Comparison of ENCODE assay signal across 9 mouse cellular contexts in genomic region chr9:64019036-64019886, GRCm38 (mm10). TPM values are rescaled to one million over a fixed set of nuclear protein-coding genes. Genes with fewer than 3 reads are reported as not detected.
DNase-seq lines count a peak whose midpoint lies in the region; ATAC-seq lines count a peak whose summit lies in the region.
"Had no signal": no experiment of that assay in that cellular context is flagged by ENCODE, and none has a peak within 500 bp of the region (broad histone marks: within the 10 kb centered on the region; RNA-seq: fewer than 3 reads in every experiment).

No protein-coding gene starts in this region.

- 2% methylated on average over 10 of the region's 10 CpGs for WGBS in heart, embryonic 11.5 days (ENCODE audit: insufficient replicate concordance)
- 7% methylated on average over 10 of the region's 10 CpGs for WGBS in hindbrain, embryonic 13.5 days
- whole genome bisulfite sequencing in midbrain, embryonic 11.5 days, result 2% methylated on average over 10 of the region's 10 CpGs

- H3K4me2 ChIP-seq in heart, embryonic 11.5 days, result peak overlapping the region; percentile 97
- H3K4me2 ChIP-seq in hindbrain, embryonic 13.5 days, result peak overlapping the region; percentile 87
- H3K4me2 ChIP-seq in midbrain, embryonic 11.5 days, result peak overlapping the region; percentile 99

- no peak for ATAC-seq in heart, embryonic 11.5 days (replicated peaks; ENCODE audit: insufficient number of reproducible peaks, low FRiP score, low TSS enrichment)
- no peak for ATAC-seq in hindbrain, embryonic 13.5 days (ENCODE audit: low FRiP score)
- no peak for ATAC-seq in midbrain, embryonic 11.5 days (ENCODE audit: low FRiP score)

- no peaks in the 10 kb centered on the region for H3K27me3 ChIP-seq in heart, embryonic 11.5 days (ENCODE audit: control insufficient read depth, insufficient read depth, low read length)
- H3K27me3 ChIP-seq in hindbrain, embryonic 13.5 days, result peaks cover 72% of the 10 kb centered on the region
- H3K27me3 ChIP-seq in midbrain, embryonic 11.5 days (ENCODE audit: control insufficient read depth, insufficient read depth, low read length), result peaks cover 2% of the 10 kb centered on the region

- DNase-seq in heart, adult 8-10 months (ENCODE audit: low spot score), result no peak
- peak; percentile 31 for DNase-seq in NIH3T3 (ENCODE audit: low read depth)
- peak; percentile 92 for DNase-seq in midbrain, embryonic 11.5 days (ENCODE audit: low spot score, missing footprints)
- no peak for DNase-seq in right cerebral cortex, postnatal 10 days (ENCODE audit: low spot score in 2 of 2)
- DNase-seq in thymus, postnatal 25 days, result no peak
- DNase-seq in left cerebral cortex, postnatal 10 days (ENCODE audit: extremely low spot score in 1 of 2, low spot score in 2 of 2), result no peak

- H3K9me3 ChIP-seq in heart, embryonic 11.5 days (replicated peaks; ENCODE audit: control insufficient read depth, low read length), result no peaks in the 10 kb centered on the region
- no peaks in the 10 kb centered on the region for H3K9me3 ChIP-seq in hindbrain, embryonic 13.5 days
- no peaks in the 10 kb centered on the region for H3K9me3 ChIP-seq in midbrain, embryonic 11.5 days (ENCODE audit: control insufficient read depth, low read length)

- H3K27ac ChIP-seq in heart, embryonic 11.5 days (ENCODE audit: low read depth, low read length), result peak overlapping the region; percentile 100
- H3K27ac ChIP-seq in hindbrain, embryonic 13.5 days, result no peak overlapping the region
- no peak overlapping the region for H3K27ac ChIP-seq in midbrain, embryonic 11.5 days (ENCODE audit: low read depth, low read length)

- H3K4me3 ChIP-seq in heart, embryonic 11.5 days (ENCODE audit: low read depth, low read length), result peak overlapping the region; percentile 98
- H3K4me3 ChIP-seq in hindbrain, embryonic 13.5 days, result peak overlapping the region; percentile 59
- H3K4me3 ChIP-seq in midbrain, embryonic 11.5 days (ENCODE audit: low read depth, low read length), result peak overlapping the region; percentile 77

- peaks cover 4% of the 10 kb centered on the region; the same call in 1 of the 2 replicates for H3K36me3 ChIP-seq in heart, embryonic 11.5 days (ENCODE audit: control insufficient read depth, insufficient read depth, low read length)
- H3K36me3 ChIP-seq in hindbrain, embryonic 13.5 days, result no peaks in the 10 kb centered on the region
- no peaks in the 10 kb centered on the region for H3K36me3 ChIP-seq in midbrain, embryonic 11.5 days (ENCODE audit: control insufficient read depth, insufficient read depth, low read length)
- H3K36me3 ChIP-seq: G1E had no signal

- H3K9ac ChIP-seq in heart, embryonic 11.5 days (ENCODE audit: low read depth, low read length), result peak overlapping the region; percentile 100
- H3K9ac ChIP-seq in hindbrain, embryonic 13.5 days, result peak overlapping the region; percentile 88
- peak overlapping the region; percentile 93 for H3K9ac ChIP-seq in midbrain, embryonic 11.5 days (ENCODE audit: low read length)

- intact Hi-C loops in left cerebral cortex, postnatal 10 days (cut with DNase I), result no loop called here

- peaks cover 38% of the 10 kb centered on the region for H3K4me1 ChIP-seq in heart, embryonic 11.5 days (ENCODE audit: control insufficient read depth, insufficient read depth, low read length)
- H3K4me1 ChIP-seq in hindbrain, embryonic 13.5 days (replicated peaks), result peaks cover 76% of the 10 kb centered on the region
- H3K4me1 ChIP-seq in midbrain, embryonic 11.5 days (ENCODE audit: control insufficient read depth, insufficient read depth, low read length), result peaks cover 55% of the 10 kb centered on the region

RNA-seq across cellular contexts. Expression of gene Smad6, which starts 2.6 kb away (rescaled TPM):
- 30.5 and 31.6 TPM in 2 replicates for polyA plus RNA-seq in heart, embryonic 11.5 days (2014; fragmentation: Nextera tagmentation; extraction: Ambion mirVana)
- total RNA-seq in heart, adult 8-10 months (2022), result 10 to 100 TPM; 10.9 to 16.5 (median 11.9) TPM
- polyA plus RNA-seq in hindbrain, embryonic 13.5 days (2015; fragmentation: Nextera tagmentation; extraction: Ambion mirVana), result 2.3 and 2.8 TPM in 2 replicates
- 3.9 and 4.0 TPM in 2 replicates for polyA plus RNA-seq in midbrain, embryonic 11.5 days (2014; fragmentation: Nextera tagmentation; extraction: Ambion mirVana)
- 1 to 10 TPM; 1.6 to 2.0 TPM for total RNA-seq in left cerebral cortex, postnatal 10 days (2021)

Comparison
In these comparisons a context has a peak if more than half of its experiments do, and no peak if none do; other contexts are left out.
1. DNase-seq: peak in NIH3T3 (single experiment) and midbrain, embryonic 11.5 days (single experiment); none in heart, adult 8-10 months (single experiment), right cerebral cortex, postnatal 10 days (0 of 2), thymus, postnatal 25 days (single experiment) and left cerebral cortex, postnatal 10 days (0 of 2).
2. Peak in every context shown above with its lines, with median percentiles within 50 percentile points of each other: H3K4me2 ChIP-seq, H3K4me3 ChIP-seq and H3K9ac ChIP-seq.